Mouse (Mus musculus): ENCODE measurements around the gene Anxa1. TPM values are rescaled to one million over a fixed set of nuclear protein-coding genes. Genes with fewer than 3 reads are reported as not detected.

Gene Anxa1
- polyA plus RNA-seq, 1 experiment from 2014 or later = 31.1 TPM

- Histone ChIP-seq H3K27me3 (ENCODE audit: control insufficient read depth, insufficient read depth, low read length) (no peaks in the 10 kb centered on the region), H3K36me3 (ENCODE audit: control insufficient read depth, insufficient read depth, low read length) (no peaks in the 10 kb centered on the region), H3K4me1 (ENCODE audit: control insufficient read depth in 2 of 2, insufficient read depth in 2 of 2, low read length in 2 of 2) (no peaks in the 10 kb centered on the region), H3K4me3 (ENCODE audit: control insufficient read depth in 1 of 2, insufficient read depth in 1 of 2, low read depth in 1 of 2, low read length in 2 of 2) (no peak overlapping the region), H3K9me3 (ENCODE audit: control insufficient read depth, low read length) (no peaks in the 10 kb centered on the region), H3K27ac (replicated peaks in 1 of 2; ENCODE audit: control insufficient read depth in 1 of 2, insufficient read depth in 1 of 2, low read depth in 2 of 2, low read length in 2 of 2) (no peak overlapping the region), H3K4me2 (ENCODE audit: low read length) (no peak overlapping the region), H3K9ac (ENCODE audit: low read length) (no peak overlapping the region)
- ATAC-seq (ENCODE audit: insufficient number of reproducible peaks, insufficient read depth, low FRiP score, low read depth) = no peak
- 11% methylated on average over 8 of the region's 8 CpGs for WGBS
Measured at GRCm38 (mm10) chr19:20345317-20345917, 45.3 kb downstream of the Anxa1 start.

- H3K27me3 ChIP-seq (ENCODE audit: control insufficient read depth, insufficient read depth, low read length) = no peaks in the 10 kb centered on the region
- no peak overlapping the region for H3K9ac ChIP-seq (ENCODE audit: low read length)
- H3K9me3 ChIP-seq (ENCODE audit: control insufficient read depth, low read length) = no peaks in the 10 kb centered on the region
- H3K4me2 ChIP-seq (ENCODE audit: low read length) = no peak overlapping the region
- no peak overlapping the region for H3K27ac ChIP-seq (replicated peaks in 1 of 2; ENCODE audit: control insufficient read depth in 1 of 2, insufficient read depth in 1 of 2, low read depth in 2 of 2, low read length in 2 of 2)
- 46% methylated on average over 11 of the region's 11 CpGs for WGBS
- no peaks in the 10 kb centered on the region for H3K36me3 ChIP-seq (ENCODE audit: control insufficient read depth, insufficient read depth, low read length)
- ATAC-seq (ENCODE audit: insufficient number of reproducible peaks, insufficient read depth, low FRiP score, low read depth) = no peak
- H3K4me1 ChIP-seq (ENCODE audit: control insufficient read depth in 2 of 2, insufficient read depth in 2 of 2, low read length in 2 of 2) = no peaks in the 10 kb centered on the region
- H3K4me3 ChIP-seq (ENCODE audit: control insufficient read depth in 1 of 2, insufficient read depth in 1 of 2, low read depth in 1 of 2, low read length in 2 of 2) = no peak overlapping the region
Measured at GRCm38 (mm10) chr19:20344511-20345316, 46.0 kb downstream of the Anxa1 start.

- no peak overlapping the region for H3K4me3 ChIP-seq (ENCODE audit: control insufficient read depth in 1 of 2, insufficient read depth in 1 of 2, low read depth in 1 of 2, low read length in 2 of 2)
- no peak overlapping the region for H3K4me2 ChIP-seq (ENCODE audit: low read length)
- WGBS = 85% methylated on average over 10 of the region's 10 CpGs
- no peaks in the 10 kb centered on the region for H3K27me3 ChIP-seq (ENCODE audit: control insufficient read depth, insufficient read depth, low read length)
- ATAC-seq (ENCODE audit: insufficient number of reproducible peaks, insufficient read depth, low FRiP score, low read depth) = no peak
- no peaks in the 10 kb centered on the region for H3K9me3 ChIP-seq (ENCODE audit: control insufficient read depth, low read length)
- no peak overlapping the region for H3K27ac ChIP-seq (replicated peaks in 1 of 2; ENCODE audit: control insufficient read depth in 1 of 2, insufficient read depth in 1 of 2, low read depth in 2 of 2, low read length in 2 of 2)
- no peaks in the 10 kb centered on the region for H3K36me3 ChIP-seq (ENCODE audit: control insufficient read depth, insufficient read depth, low read length)
- H3K9ac ChIP-seq (ENCODE audit: low read length) = no peak overlapping the region
- H3K4me1 ChIP-seq (ENCODE audit: control insufficient read depth in 2 of 2, insufficient read depth in 2 of 2, low read length in 2 of 2) = no peaks in the 10 kb centered on the region
Measured at GRCm38 (mm10) chr19:20344052-20344451, 46.7 kb downstream of the Anxa1 start.

Other genes with a start within 250 kb of the Anxa1 start
- 2.8 and 3.1 TPM in 2 replicates for gene Aldh1a1, start 101.8 kb upstream of the Anxa1 start, polyA plus RNA-seq (2014; fragmentation: Nextera tagmentation; extraction: Ambion mirVana)